Mouse (Mus musculus) lung, embryonic 16.5 days (tissue): ENCODE results near the gene Zbtb14. TPM values are rescaled to one million over a fixed set of nuclear protein-coding genes. Genes with fewer than 3 reads are reported as not detected.

Experiments
- ATAC-seq: fragments of 200-750 bp; cut with Nextera tagmentation; 2 replicates; pipeline ENCODE4 v1.8.0; 2017; ENCODE audit warnings: low read depth, mild to moderate bottlenecking, moderate library complexity
- H3K27ac ChIP-seq: fragments of 300-500 bp; sonication (generic); 2 replicates; pipeline ENCODE4 v1.5.1; 2014; ENCODE audit warnings: mild to moderate bottlenecking, control low read depth, low read length
- H3K27me3 ChIP-seq: fragments of 300-500 bp; sonication (generic); 2 replicates; pipeline ENCODE4 v1.6.1; 2014; ENCODE audit warnings: low read depth, low read length, mixed read lengths; ENCODE audit not compliant: control insufficient read depth, insufficient read depth
- H3K36me3 ChIP-seq: fragments of 300-500 bp; sonication (generic); 2 replicates; pipeline ENCODE4 v1.6.1; 2014; ENCODE audit warnings: low read length; ENCODE audit not compliant: control insufficient read depth, insufficient read depth
- H3K4me1 ChIP-seq: fragments of 300-500 bp; sonication (generic); replicated peaks from 2 replicates; pipeline ENCODE4 v1.6.1; 2014; ENCODE audit warnings: low read length, mixed read lengths; ENCODE audit not compliant: control insufficient read depth, insufficient read depth
- H3K4me2 ChIP-seq: fragments of 300-500 bp; sonication (generic); 2 replicates; pipeline ENCODE4 v1.6.1; 2014; ENCODE audit warnings: low read depth, low read length, control low read depth
- H3K4me3 ChIP-seq: fragments of 300-500 bp; sonication (generic); 2 replicates; pipeline ENCODE4 v1.5.1; 2014; ENCODE audit warnings: mild to moderate bottlenecking, low read length, control low read depth
- H3K9ac ChIP-seq: fragments of 300-500 bp; sonication (generic); 2 replicates; pipeline ENCODE4 v1.6.1; 2014; ENCODE audit warnings: low read length, control low read depth
- H3K9me3 ChIP-seq: fragments of 300-500 bp; sonication (generic); 2 replicates; pipeline ENCODE4 v1.6.1; 2016; ENCODE audit warnings: low read length; ENCODE audit not compliant: control insufficient read depth
- WGBS: fragments of 180-500 bp; shearing (Covaris S2); extraction: QIAGEN DNeasy Blood & Tissue Kit; methylation state at CpG from one replicate; pipeline ENCODE4 v1.1.7; 2014; 5-methylcytosine and 5-hydroxymethylcytosine counted together
- polyA plus RNA-seq: library from polyadenylated mRNA; unstranded; fragments of >200 nt; fragmentation: Nextera tagmentation; extraction: Ambion mirVana; gene quantifications from 2 replicates; pipeline ENCODE4 v1.2.1, GENCODE M21; 2015

The Zbtb14 gene
- polyA plus RNA-seq, 1 experiment from 2014 or later, result 23.2 TPM

DNA sequence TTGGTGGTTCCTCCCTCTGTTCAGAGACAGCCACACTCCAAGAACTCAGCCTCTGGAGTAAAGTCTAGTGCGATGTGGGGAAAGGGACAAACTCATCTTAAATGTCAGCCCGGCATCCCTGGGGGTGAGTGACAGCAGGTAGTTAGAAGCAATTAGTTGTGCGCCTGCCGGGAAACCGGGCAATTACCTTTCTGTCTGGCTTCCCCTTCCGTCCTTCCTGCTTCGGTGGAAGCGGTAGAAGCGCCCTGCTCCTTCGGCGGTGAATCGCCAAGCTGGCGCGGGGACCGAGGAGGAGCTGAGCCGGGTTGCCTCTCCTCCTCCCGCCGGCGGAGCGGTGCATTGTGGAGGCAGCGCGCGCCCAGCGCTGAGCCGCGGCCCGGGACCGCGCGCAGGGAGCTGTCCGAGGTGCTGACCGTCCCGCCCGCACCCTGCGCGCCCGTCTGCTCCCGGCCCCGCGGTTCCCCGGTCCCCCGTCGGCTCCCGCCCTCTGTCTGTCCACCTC lies 56.2 kb downstream of the Zbtb14 start, which contains the start of gene Akain1:
Akain1 (plus strand) TSS at position 337 of the 502 bp plus-strand sequence.
- Histone ChIP-seq H3K9me3 (no peaks in the 10 kb centered on the region), H3K27ac (no peak within 1 kb of the TSS), H3K36me3 (no peaks in the 10 kb centered on the region), H3K4me3 (peak within 1 kb of the TSS; percentile 39), H3K9ac (no peak within 1 kb of the TSS), H3K4me1 (peaks cover 3% of the 10 kb centered on the region; the same call in 1 of the 2 replicates), H3K4me2 (peak within 1 kb of the TSS; percentile 63), H3K27me3 (peaks cover 24% of the 10 kb centered on the region)
- WGBS, result 0% methylated on average over 30 of the region's 44 CpGs
- ATAC-seq, result peak; percentile 98

DNA sequence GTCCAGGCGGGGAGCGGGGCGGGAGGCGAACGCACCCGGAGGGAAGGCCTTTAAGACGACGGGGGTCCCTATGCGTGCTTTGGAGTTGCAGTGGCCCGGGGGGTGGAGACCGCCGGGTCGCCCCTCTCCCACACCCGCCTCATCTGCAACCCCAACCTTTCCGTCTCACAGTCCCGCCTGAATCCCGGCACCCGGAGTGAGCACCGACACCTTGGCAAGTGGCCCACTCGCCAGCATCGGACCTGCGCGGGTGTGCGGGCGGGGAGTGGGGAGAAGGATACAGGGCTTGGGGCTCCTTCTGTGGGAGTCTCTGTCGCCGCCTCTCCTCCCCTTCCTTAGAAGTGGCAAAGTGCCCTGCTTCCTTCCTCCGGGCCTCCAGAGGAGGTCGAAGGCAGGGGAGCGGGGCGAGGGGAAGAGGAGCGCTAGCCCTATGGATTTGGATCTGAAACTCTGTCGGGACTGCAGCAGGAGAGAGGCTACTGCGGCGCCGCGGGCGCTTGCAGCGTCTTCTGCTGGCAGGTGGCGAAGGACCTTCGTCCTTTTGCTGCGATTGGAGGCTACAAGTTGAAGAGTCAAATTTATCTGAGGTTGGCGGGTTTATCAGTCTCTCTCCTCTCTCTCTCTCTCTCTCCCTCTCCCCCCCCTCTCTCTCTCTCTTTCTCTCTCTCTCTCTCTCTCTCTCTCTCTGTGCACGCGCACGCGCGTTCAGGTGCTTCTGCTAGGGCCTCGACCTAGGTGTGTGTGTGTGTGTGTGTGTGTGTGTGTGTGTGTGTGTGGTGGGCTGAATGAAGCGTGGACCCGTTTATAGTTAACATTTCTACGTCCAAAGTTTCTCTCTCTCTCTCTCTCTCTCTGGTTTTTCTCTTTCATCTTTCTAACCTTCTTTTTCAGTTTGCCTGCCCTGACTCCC lies 57.0 kb downstream of the Zbtb14 start:
- peak; percentile 50 for ATAC-seq
- Histone ChIP-seq H3K4me3 (peak overlapping the region; percentile 39), H3K9ac (no peak overlapping the region), H3K27me3 (peaks cover 24% of the 10 kb centered on the region), H3K4me2 (peak overlapping the region; percentile 63), H3K27ac (no peak overlapping the region), H3K9me3 (no peaks in the 10 kb centered on the region), H3K36me3 (no peaks in the 10 kb centered on the region), H3K4me1 (peaks cover 3% of the 10 kb centered on the region; the same call in 1 of the 2 replicates)
- under 1% methylated on average over 49 of the region's 52 CpGs for WGBS

Other genes with a start within 250 kb of the Zbtb14 start
- not detected in 2 replicates for gene Akain1, start 56.3 kb downstream of the Zbtb14 start, polyA plus RNA-seq